Mouse (Mus musculus): ENCODE data around the gene Lsamp.
"Not testable (repeated sequence)": the region's sequence is repeated elsewhere in the genome, so short reads cannot be mapped to it uniquely, and the experiment has no call there.

The Lsamp gene

GRCm38 (mm10) chr16:40466596-40466995 is 482.4 kb downstream of the Lsamp start:
- DNase-seq (ENCODE audit: extremely low read depth, insufficient read length, low spot score), result no peak

- DNase-seq (ENCODE audit: extremely low read depth, insufficient read length, low spot score), result no peak
Observed at GRCm38 (mm10) chr16:40470946-40471345, 486.8 kb downstream of the Lsamp start.

- DNase-seq (ENCODE audit: extremely low read depth, insufficient read length, low spot score), result no peak
Observed at GRCm38 (mm10) chr16:40471967-40472366, 487.8 kb downstream of the Lsamp start.

- no peak for DNase-seq (ENCODE audit: extremely low read depth, insufficient read length, low spot score)
Observed at GRCm38 (mm10) chr16:40491606-40492005, 507.4 kb downstream of the Lsamp start.

GRCm38 (mm10) chr16:40504262-40504960 is 520.2 kb downstream of the Lsamp start:
- DNase-seq (ENCODE audit: extremely low read depth, insufficient read length, low spot score), result no peak

- DNase-seq (ENCODE audit: extremely low read depth, insufficient read length, low spot score), result no peak
Observed at GRCm38 (mm10) chr16:40509146-40510030, 525.2 kb downstream of the Lsamp start.

- no peak for DNase-seq (ENCODE audit: extremely low read depth, insufficient read length, low spot score)
Observed at GRCm38 (mm10) chr16:40536754-40537153, 552.6 kb downstream of the Lsamp start.

GRCm38 (mm10) chr16:40549663-40550062 is 565.5 kb downstream of the Lsamp start:
- no peak for DNase-seq (ENCODE audit: extremely low read depth, insufficient read length, low spot score)

GRCm38 (mm10) chr16:40555608-40556007 is 571.4 kb downstream of the Lsamp start:
- DNase-seq (ENCODE audit: extremely low read depth, insufficient read length, low spot score), result no peak

- no peak for DNase-seq (ENCODE audit: extremely low read depth, insufficient read length, low spot score)
Observed at GRCm38 (mm10) chr16:40557680-40558249, 573.6 kb downstream of the Lsamp start.

- DNase-seq (ENCODE audit: extremely low read depth, insufficient read length, low spot score), result no peak
Observed at GRCm38 (mm10) chr16:40567431-40567941, 583.3 kb downstream of the Lsamp start.

GRCm38 (mm10) chr16:40572085-40572745 is 588.1 kb downstream of the Lsamp start:
- DNase-seq (ENCODE audit: extremely low read depth, insufficient read length, low spot score), result no peak

GRCm38 (mm10) chr16:40582076-40582475 is 597.9 kb downstream of the Lsamp start:
- no peak for DNase-seq (ENCODE audit: extremely low read depth, insufficient read length, low spot score)

GRCm38 (mm10) chr16:40593161-40593560 is 609.0 kb downstream of the Lsamp start:
- no peak for DNase-seq (ENCODE audit: extremely low read depth, insufficient read length, low spot score)

GRCm38 (mm10) chr16:40601431-40602387 is 617.5 kb downstream of the Lsamp start:
- DNase-seq (ENCODE audit: extremely low read depth, insufficient read length, low spot score), result no peak

- DNase-seq (ENCODE audit: extremely low read depth, insufficient read length, low spot score), result no peak
Observed at GRCm38 (mm10) chr16:40607509-40607908, 623.3 kb downstream of the Lsamp start.

GRCm38 (mm10) chr16:40616697-40617096 is 632.5 kb downstream of the Lsamp start:
- DNase-seq (ENCODE audit: extremely low read depth, insufficient read length, low spot score), result not testable (repeated sequence)

GRCm38 (mm10) chr16:40621086-40621485 is 636.9 kb downstream of the Lsamp start:
- DNase-seq (ENCODE audit: extremely low read depth, insufficient read length, low spot score), result not testable (repeated sequence)

- no peak for DNase-seq (ENCODE audit: extremely low read depth, insufficient read length, low spot score)
Observed at GRCm38 (mm10) chr16:40627159-40627558, 643.0 kb downstream of the Lsamp start.

Measured in 3134 (cell line).